Mouse (Mus musculus) embryo, embryonic 9.5 days (tissue): ENCODE measurements around the gene Ube2r2.

ENCODE experiments used
- DNase-seq: peaks from one replicate; pipeline ENCODE4 v3.0.0-alpha.2; 2017; ENCODE audit errors: extremely low spot score

The Ube2r2 gene

DNA sequence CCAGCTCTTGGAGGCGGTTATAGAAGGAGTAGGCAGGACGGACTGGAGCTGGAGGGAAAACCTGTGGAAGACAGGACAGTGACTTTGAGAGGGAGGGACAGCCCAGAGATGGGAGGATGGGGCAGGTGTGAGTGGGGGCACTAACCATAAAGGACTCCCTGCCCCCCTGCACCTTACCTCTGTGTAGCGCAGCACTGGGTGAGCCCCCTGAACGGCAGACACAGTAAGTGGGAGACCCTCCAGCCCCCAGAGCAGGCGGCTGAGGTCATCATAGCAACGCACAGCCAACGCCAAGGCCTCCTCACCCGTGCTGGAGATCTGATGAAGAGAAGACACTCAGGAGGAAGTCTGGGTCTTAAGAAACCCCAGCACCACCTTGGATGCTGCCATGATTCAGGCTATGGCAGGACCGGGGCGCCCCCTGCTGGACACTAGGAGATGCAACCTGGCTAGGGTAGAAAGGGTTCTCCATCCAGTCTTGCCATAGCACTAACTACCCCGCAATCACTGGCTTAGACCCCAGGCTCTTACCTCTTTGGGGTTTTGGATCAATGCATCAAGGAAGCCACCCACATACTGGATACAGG, 16.7 kb upstream of the Ube2r2 start:
- DNase-seq: peak; percentile 44

DNA sequence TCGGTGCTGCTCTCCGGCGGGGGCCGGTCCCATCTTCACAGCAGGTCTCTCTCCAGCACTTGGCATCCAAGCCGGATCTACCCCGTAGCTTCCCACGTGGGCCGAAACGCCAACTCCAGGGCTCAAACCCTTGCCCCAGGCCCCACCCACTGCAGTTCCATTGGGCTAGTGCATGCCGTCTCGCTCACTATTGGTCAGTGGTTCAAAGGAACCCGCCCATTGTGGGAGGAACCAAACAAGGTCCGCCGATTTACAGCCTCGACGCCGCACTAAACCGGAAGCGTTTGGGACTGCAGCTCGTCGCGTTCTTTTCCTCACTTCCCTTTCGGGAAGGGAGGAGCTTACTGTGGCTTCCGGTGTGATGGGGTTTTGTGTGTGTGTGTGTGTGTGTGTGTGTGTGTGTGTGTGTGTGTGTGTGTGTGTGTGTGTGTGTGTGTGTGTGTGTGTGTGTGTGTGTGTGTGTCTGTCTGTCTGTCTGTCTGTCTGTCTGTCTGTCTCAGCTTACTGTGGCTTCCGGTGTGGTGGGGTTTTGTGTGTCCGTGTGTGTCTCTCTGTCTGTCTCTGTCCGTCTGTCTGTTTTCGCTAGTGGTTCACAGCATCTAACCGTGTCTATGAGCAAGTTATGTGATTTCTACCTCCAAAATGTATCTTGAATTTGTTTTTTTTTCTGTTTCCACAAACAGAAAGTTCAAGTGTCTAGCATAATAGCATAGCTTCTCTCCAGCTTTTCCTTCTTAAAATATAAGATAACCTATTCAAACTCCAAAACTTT, 11.2 kb upstream of the Ube2r2 start, which contains the start of gene Nol6:
Nol6 (minus strand) TSS at position 276 of the 772 bp plus-strand sequence.
- peak; percentile 98 for DNase-seq

DNA sequence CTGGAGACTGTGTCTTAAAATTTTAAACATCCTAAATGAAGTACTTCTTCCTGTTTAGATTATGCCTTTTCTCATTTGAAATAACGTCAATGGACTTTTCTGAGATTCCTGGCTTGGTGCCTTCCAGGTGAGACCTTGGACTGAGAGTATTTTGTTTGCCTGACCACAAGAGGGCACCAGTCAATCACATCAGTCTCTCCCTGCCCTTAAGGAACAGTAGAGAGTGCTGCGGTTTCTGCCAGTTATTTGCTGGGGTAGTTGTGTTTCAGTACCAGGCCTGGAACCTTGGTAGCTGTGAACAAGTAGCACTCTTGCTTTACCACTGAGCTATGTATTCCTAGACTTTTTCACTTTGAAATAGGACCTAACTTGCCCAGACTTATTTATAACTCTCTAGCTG, 6.1 kb upstream of the Ube2r2 start:
- DNase-seq: peak; percentile 52

DNA sequence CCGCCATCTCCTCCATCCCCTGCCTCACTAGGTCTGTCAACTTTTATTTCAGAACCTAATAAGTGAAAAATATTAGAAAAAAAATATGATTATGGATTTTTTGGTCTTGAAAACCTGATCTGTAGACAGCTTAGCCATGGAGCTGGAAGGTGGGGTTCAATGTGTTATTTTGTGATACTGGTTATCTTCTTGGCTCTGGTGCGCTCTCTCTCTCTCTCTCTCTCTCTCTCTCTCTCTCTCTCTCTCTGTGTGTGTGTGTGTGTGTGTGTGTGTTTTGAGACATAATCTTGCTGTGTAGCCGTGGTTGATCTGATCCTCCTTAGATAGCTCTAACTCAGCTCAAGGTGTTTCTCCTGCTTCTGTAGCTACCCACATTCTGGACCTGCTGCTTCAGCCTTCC, 5.7 kb upstream of the Ube2r2 start:
- no peak for DNase-seq

DNA sequence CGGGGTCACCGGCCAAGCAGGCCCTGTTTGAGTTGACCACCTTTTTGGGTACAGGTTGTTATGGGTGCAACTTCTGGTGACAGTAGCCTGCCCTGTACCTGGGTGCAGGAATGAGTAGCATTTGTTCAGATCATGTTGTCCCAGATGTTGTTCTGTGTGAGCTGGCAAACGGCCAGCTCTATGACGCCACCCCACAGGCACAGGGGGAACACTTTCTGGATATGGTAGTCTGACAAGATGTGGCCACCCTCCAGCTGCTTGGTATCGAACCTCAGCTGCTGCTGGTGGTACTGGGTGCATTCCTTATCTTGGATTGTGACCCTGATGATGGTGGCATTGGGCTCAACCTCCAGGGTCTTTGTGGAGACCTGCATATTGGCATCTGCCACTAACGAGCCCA, 3.1 kb upstream of the Ube2r2 start:
- DNase-seq: no peak

DNA sequence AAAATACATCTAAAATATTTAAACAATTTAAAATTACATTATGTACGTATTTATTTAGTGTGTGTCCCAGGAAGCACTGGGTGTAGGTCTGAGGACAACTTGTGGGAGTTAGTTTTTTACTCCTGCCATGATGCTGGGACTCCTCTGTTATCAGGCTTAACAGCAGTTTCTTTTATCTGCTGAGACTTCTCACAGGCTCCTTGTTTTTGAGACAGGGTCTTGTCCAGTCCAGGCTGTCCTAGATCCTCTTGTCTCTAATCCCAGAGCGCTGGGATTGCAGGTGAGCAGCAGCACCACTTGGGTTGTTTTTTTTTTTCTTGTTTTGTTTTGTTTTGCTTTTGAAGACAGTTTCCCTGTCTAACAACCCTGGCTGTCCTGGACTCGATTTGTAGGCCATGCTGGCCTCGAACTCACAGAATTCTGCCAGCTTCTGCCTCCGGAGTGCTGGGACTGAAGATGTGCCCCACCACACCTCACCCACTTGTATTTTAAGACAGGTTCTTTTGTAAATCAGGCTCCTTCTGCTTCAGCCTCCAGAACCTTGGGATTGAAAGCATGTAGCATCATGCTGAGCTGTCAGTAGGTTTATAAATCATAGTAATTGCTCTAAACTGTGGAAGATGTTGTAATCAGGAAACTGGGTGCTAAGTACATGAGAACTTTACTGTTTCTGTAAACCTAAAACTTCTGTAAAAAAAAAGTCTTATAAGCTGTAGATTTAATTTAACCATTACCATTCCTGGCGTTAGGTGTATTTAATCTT, 1.8 kb upstream of the Ube2r2 start:
- no peak for DNase-seq

DNA sequence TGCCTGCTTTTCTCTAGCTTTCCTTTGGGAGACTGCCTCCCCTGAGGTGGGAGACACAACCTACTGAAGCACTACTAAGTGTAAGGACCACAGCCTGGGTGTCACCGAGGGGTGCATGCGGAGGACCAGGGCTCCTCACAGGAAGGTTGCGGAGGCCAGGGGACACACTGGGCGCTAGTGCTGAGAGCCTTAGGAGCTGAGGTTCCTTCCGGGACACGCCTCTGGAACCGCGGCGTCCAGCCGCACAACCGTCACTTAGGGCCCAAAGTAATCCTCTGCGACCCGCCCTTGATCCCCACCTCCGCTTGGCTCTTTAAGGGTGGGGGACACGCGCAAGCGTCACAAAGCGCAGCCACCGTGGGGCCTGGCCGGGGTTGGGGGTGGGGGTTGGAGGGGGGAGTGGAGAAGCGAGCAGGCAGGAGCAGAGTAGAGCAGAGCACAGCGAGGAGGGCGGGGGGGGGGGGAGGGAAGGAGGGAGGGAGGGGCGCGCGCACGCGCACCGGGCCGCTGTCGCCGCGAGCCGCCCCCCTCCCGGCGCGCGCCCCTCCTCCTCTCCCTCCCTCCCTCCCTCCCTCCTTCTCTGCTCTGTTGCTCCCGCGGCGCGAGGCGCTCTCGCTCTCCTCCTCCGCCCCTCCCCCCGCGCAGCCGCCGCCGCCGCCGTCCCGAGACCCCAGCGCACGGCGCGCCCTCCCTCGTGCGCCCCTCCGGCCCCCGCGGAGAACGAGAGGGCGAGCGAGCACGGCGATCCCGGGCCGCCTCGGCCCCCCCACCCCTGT, 420 bp upstream of the Ube2r2 start:
- DNase-seq: peak; percentile 93

DNA sequence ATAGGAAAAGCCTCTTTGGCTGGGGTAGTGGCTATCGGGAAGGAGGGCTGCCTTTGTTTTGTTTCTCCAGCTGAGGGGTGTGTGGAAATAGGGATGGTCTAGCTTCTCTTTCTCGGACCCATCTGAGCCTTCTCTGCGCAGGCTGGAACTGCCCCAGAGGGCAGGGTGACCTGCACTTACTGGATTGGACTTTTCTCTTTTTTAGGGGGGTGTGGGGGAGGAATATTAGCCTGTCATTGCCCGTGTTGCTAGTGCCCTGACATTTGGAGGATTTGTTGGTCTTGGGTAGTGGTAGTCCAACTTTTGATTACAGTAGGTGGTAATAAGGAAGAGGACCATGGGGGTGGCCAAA, 887 bp downstream of the Ube2r2 start:
- DNase-seq: no peak

DNA sequence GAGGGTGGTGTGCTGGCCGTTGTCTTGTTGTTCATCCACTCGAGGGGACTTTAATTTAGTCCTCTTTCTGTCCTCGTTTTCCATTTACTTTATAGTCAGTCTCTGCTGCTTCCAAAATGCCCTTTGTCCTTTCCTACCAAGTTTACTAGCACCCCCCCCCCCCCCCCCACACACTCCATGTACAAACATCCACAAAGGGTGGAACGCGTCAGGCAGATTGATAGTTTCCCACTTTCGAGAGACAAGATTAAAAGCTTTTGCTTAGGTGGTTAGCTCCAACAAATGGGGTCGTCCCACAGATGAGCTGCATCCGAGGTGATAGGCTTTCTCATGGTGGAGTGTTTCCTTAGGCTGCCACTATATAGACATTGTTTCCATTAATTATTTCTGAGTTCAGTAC, 1.3 kb downstream of the Ube2r2 start:
- DNase-seq: no peak

DNA sequence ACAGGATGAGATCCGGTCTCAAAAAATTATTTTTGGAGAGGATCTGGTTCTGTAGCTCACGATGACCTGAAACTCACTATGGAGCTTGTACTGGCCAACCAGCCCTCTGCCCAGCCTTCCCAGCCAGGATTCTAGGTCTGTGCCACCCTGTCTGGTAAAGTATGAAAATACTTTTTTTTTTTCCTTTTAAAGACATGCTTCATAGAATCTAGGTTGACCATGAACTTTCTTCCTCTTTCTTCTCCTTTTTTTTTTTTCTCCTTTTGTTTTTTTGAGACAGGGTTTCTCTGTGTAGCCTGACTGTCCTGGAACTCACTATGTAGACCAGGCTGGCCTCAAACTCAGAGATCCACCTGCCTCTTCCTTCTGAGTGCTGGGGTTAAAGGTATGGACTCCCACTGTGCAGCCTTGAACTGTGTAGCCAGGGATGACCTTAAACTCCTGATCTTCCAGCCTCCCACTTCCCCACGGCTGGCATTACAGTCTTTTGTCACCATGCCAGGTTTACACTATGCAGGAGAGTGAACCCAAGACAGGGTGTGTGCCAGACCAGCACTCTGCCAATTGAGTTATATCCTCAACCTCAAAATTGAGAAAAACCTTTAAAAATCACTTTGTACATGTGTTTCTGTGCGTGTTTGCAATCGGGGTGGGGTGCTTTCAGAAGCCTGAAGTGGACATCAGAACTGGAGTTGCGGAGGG, 4.8 kb downstream of the Ube2r2 start:
- DNase-seq: no peak

DNA sequence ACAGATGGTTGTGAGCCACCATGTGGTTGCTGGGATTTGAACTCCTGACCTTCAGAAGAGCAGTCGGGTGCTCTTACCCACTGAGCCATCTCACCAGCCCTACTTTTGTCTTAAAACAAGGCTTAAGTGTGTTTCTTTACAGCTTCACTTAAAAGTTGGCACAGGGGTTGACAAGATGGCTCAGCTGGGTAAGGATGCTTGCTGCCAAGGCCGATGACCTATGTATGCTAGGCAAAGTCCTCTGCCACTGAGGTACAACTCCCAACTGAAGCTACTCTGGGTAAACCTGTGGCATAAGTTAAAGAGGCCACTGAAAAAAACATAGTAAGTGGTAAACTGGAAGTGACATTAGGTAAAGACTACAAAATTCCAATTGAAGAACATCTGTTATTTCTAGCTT, 7.1 kb downstream of the Ube2r2 start:
- no peak for DNase-seq

DNA sequence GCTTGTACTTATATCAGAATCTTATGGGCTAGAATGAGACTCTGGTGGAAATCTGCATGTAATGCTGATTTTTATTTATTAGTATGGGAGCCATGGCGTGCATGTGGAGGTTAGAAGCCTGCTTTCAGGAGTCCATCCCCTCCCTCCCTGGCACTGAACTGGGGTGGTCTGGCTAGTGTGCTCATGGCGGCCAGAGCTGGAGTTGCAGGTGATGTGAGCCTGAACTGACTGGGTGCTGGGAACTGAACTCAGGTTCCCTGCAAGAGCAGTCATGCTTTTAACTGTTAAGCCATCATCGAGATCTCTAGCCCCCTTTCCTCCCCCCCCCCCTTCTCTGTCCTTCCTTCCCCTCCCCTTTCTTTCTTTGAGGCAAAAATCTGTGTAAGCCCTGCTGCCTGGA, 14.3 kb downstream of the Ube2r2 start:
- DNase-seq: no peak

DNA sequence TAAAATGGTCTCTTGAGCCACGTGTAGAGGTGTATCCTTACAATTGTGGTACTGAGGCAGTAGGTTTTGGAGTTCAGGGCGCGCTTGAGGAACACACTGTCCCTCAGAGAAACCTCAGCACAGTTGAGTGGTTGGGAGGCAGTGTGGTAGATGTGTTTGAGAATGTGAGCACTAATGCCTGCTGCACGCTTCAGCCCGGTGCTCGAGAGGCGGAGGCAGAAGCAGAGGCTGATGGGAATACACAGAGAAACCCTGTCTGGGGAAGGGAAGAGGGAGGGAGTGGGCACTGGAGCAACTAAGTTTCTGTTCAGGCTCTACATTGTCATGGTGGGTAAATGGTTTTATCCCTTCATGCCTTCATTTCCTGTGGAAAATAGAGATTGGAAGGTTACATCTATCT, 15.6 kb downstream of the Ube2r2 start:
- DNase-seq: no peak

DNA sequence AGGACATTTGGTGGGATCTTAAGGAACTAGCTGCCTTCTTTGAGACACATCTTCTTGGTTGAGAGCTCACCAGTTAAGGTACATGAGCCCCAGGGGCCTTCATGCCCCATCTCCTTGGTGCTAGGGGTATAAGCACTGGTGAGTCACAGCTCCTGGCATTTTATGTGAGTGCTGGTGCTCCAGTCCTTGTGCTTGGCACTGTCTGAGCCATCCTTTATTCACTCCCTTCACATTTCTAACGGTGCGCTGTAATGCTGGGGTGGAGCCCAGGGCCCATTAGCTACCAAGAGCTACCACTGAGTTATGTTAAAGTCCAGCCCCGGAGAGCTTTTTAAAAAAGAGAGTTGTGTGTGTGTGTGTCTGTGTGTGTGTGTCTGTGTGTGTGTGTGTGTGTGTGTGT, 17.6 kb downstream of the Ube2r2 start:
- DNase-seq: no peak

DNA sequence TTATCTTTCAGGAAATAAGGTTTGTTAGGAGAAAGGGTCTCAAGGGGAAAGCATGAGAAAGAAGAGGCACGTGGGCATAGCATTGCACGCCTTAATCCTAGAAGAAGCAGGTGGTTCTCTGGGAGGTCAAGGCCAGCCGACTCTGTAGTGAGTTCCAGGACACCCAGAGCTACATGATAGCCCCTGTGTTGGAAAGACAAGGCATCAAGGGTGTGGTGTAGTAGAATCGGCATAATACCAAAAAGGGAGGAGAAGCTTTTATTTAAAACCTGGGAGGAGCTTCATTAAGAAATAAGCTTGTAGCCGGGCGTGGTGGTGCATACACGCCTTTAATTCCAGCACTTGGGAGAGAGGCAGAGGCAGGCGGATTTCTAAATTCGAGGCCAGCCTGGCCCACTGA, 21.4 kb downstream of the Ube2r2 start:
- DNase-seq: no peak

DNA sequence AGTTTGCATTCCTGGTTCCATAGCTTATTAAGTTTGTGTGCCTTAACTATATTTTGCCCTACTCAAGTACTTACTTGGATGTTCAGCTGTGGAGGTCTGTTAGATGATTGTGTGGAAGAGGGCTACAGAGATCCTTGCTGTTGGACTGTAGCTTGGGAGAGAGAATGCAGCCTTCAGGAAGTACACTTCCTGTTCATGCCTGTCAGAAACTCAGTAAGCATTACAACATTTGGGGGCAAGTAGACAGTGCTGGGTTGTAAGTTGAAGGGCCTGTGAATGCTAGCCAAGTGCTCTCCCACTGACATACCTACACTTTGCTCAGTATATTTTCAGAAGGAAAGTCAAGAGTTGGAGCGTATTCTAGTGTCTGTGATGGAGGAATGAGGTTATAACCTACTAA, 22.7 kb downstream of the Ube2r2 start:
- DNase-seq: no peak

DNA sequence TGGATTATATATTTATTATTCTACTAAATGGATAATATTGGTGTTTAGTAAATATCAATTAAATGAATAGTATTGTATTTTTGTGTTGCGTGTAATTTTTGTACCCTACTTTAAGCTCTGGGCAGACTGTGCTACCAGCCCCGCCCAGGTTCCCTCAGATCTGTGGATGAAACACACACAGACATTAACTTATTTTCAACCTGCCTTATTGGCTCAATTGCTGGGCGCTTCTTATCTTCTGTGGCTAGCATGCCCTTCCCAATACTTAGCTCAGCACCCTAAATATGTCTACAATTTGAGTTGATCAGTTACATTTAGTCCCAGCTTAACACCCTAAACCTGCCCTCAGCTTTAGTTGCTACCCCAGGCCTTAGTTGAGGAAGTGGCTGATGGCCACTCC, 25.7 kb downstream of the Ube2r2 start:
- DNase-seq: no peak

DNA sequence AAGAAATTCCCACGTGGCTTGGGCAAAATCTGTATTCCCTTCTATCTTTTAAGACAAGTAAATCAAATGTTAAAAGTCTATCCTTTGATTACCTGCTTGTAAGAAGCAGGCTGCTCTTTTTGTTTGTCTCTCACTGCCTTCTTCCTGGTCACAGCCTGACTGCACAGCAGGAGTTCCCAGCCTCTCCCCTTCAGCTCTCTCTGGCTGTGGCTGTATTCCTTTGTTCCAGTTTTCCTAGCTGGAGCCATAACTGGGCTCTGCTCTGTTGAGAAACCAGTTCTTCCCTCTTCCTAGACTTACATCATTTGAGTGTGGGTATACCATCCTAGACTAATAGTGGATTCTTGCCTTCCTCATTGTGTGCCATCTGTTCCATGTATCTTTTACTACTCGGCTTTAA, 29.4 kb downstream of the Ube2r2 start:
- no peak for DNase-seq

DNA sequence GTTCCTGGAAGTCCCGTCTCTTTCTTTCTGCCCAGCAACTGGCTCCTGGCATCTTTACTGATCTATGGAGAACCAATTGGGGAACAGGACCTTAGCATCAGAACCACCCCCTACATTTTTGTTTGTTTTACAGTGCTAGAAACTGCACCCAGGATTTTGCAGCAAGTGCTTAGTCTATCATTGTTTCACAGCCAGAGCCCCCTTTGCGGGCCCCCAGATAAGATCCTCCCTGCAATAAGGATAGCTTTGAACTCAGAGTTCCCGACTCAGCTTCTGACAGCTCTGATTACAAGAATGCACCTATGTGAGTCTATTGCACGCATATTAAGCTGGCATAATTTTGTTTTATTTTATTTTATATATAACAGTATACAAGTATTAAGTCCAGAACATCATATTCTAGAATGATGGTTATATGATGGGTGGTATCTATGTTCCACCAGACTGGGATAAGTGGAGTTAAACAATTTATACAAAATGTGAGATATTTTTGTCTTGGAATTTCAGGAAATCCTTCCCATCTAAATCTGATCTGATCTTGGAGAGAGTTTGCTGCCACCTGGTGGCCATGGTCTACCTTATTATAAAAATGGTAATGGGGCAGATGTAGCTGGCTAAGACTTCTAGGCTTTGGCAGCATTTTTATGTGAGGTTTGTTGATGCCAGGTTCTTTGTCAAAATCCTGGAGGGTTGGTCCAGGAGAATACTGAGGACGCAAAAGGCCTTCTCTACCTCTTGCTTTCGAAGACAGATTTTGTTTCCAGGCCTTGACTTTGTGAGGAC, 30.3 kb downstream of the Ube2r2 start:
- peak; percentile 54 for DNase-seq

DNA sequence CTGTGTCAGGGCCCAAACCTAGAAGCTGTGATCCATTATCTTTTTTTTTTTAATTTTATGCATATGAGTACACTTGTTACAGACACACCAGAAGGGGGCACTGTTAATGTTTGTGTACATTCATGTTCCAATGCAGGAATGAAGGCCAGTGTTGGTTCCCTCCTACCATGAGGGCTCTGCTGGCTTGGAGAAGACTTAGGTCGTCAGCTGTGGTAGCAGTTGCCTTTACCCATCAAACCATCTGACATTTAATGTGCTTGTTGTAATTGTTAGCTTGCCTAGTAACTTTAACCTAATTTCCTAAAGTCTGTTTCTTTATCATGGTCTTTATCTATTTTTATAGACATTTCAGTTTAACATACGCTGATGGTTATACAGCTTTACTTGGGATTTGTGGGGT, 35.4 kb downstream of the Ube2r2 start:
- DNase-seq: no peak

DNA sequence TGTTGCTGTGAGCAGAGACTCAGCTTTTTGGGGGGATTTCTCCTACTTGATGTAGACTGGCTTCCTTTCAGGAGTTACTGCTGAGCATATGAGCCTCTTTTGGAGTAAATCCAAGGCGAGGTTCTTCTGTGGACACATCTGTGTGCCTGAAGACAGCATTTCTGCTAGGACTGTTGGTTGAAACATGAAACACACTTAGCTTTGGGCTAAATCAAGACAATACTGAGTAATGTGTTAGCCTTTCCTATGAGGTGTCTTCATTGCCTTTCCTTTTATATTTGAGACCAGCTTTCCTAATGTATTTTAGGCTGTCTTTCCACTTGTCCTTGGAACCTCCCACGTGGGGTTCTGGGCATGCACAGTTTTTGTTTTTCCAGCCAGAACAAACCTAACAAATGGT, 39.1 kb downstream of the Ube2r2 start:
- no peak for DNase-seq
